Mouse (Mus musculus): ENCODE measurements around the gene Kcnt1.

Gene Kcnt1

GRCm38 (mm10) chr2:25862696-25863270 is 751 bp upstream of the Kcnt1 start:
- Histone ChIP-seq H3K27me3 (ENCODE audit: insufficient read depth, low read length) (peaks cover 56% of the 10 kb centered on the region), H3K9me3 (ENCODE audit: low read length) (no peaks in the 10 kb centered on the region), H3K4me3 (replicated peaks; ENCODE audit: low read length) (peak overlapping the region; percentile 83; the same call in 1 of the 2 replicates), H3K36me3 (ENCODE audit: insufficient read depth, low read length) (no peaks in the 10 kb centered on the region), H3K4me1 (replicated peaks; ENCODE audit: low read depth, low read length) (peaks cover 13% of the 10 kb centered on the region)
- TF ChIP-seq NANOG (IDR thresholded peaks at IDR 0.05; ENCODE audit: borderline replicate concordance, low read length) (no peak), POU5F1 (IDR thresholded peaks at IDR 0.05; ENCODE audit: borderline replicate concordance, low read length) (no peak), CTCF (conservative IDR thresholded peaks at IDR 0.05; ENCODE audit: low read length) (no peak)

GRCm38 (mm10) chr2:25864230-25864629 is 696 bp downstream of the Kcnt1 start:
- Histone ChIP-seq H3K36me3 (ENCODE audit: insufficient read depth, low read length) (no peaks in the 10 kb centered on the region), H3K27me3 (ENCODE audit: insufficient read depth, low read length) (peaks cover 65% of the 10 kb centered on the region), H3K4me3 (replicated peaks; ENCODE audit: low read length) (peak overlapping the region; percentile 83)

GRCm38 (mm10) chr2:25865412-25865811 is 1.9 kb downstream of the Kcnt1 start:
- TF ChIP-seq NANOG (IDR thresholded peaks at IDR 0.05; ENCODE audit: borderline replicate concordance, low read length) (no peak), CTCF (conservative IDR thresholded peaks at IDR 0.05; ENCODE audit: low read length) (no peak), POU5F1 (IDR thresholded peaks at IDR 0.05; ENCODE audit: borderline replicate concordance, low read length) (no peak)
- H3K4me3 ChIP-seq (replicated peaks; ENCODE audit: low read length) = no peak overlapping the region
- H3K4me1 ChIP-seq (replicated peaks; ENCODE audit: low read depth, low read length) = peaks cover 13% of the 10 kb centered on the region
- peaks cover 65% of the 10 kb centered on the region for H3K27me3 ChIP-seq (ENCODE audit: insufficient read depth, low read length)
- H3K9me3 ChIP-seq (ENCODE audit: low read length) = no peaks in the 10 kb centered on the region
- H3K36me3 ChIP-seq (ENCODE audit: insufficient read depth, low read length) = no peaks in the 10 kb centered on the region

More at GRCm38 (mm10) chr2:25864230-25864629, 696 bp downstream of the Kcnt1 start:
- peaks cover 13% of the 10 kb centered on the region for H3K4me1 ChIP-seq (replicated peaks; ENCODE audit: low read depth, low read length)
- no peak for TF ChIP-seq NANOG (IDR thresholded peaks at IDR 0.05; ENCODE audit: borderline replicate concordance, low read length)
- no peak for TF ChIP-seq CTCF (conservative IDR thresholded peaks at IDR 0.05; ENCODE audit: low read length)
- TF ChIP-seq POU5F1 (IDR thresholded peaks at IDR 0.05; ENCODE audit: borderline replicate concordance, low read length) = no peak
- H3K9me3 ChIP-seq (ENCODE audit: low read length) = no peaks in the 10 kb centered on the region

- no peak overlapping the region for H3K4me3 ChIP-seq (replicated peaks; ENCODE audit: low read length)
- no peaks in the 10 kb centered on the region for H3K9me3 ChIP-seq (ENCODE audit: low read length)
- H3K4me1 ChIP-seq (replicated peaks; ENCODE audit: low read depth, low read length) = peaks cover 13% of the 10 kb centered on the region
- TF ChIP-seq CTCF (conservative IDR thresholded peaks at IDR 0.05; ENCODE audit: low read length) (no peak), NANOG (IDR thresholded peaks at IDR 0.05; ENCODE audit: borderline replicate concordance, low read length) (no peak), POU5F1 (IDR thresholded peaks at IDR 0.05; ENCODE audit: borderline replicate concordance, low read length) (no peak)
- H3K27me3 ChIP-seq (ENCODE audit: insufficient read depth, low read length) = peaks cover 70% of the 10 kb centered on the region
- no peaks in the 10 kb centered on the region for H3K36me3 ChIP-seq (ENCODE audit: insufficient read depth, low read length)
Observed at GRCm38 (mm10) chr2:25866656-25867055, 3.1 kb downstream of the Kcnt1 start.

- no peak for TF ChIP-seq NANOG (IDR thresholded peaks at IDR 0.05; ENCODE audit: borderline replicate concordance, low read length)
- TF ChIP-seq POU5F1 (IDR thresholded peaks at IDR 0.05; ENCODE audit: borderline replicate concordance, low read length) = no peak
- TF ChIP-seq CTCF (conservative IDR thresholded peaks at IDR 0.05; ENCODE audit: low read length) = no peak
- Histone ChIP-seq H3K4me1 (replicated peaks; ENCODE audit: low read depth, low read length) (peaks cover 13% of the 10 kb centered on the region), H3K36me3 (ENCODE audit: insufficient read depth, low read length) (no peaks in the 10 kb centered on the region), H3K9me3 (ENCODE audit: low read length) (no peaks in the 10 kb centered on the region), H3K4me3 (replicated peaks; ENCODE audit: low read length) (peak overlapping the region; percentile 80), H3K27me3 (ENCODE audit: insufficient read depth, low read length) (peaks cover 66% of the 10 kb centered on the region)
Observed at GRCm38 (mm10) chr2:25877250-25877735, 13.8 kb downstream of the Kcnt1 start.

GRCm38 (mm10) chr2:25877736-25878268 is 14.3 kb downstream of the Kcnt1 start:
- Histone ChIP-seq H3K4me3 (replicated peaks; ENCODE audit: low read length) (peak overlapping the region; percentile 80), H3K36me3 (ENCODE audit: insufficient read depth, low read length) (no peaks in the 10 kb centered on the region), H3K9me3 (ENCODE audit: low read length) (no peaks in the 10 kb centered on the region), H3K27me3 (ENCODE audit: insufficient read depth, low read length) (peaks cover 66% of the 10 kb centered on the region), H3K4me1 (replicated peaks; ENCODE audit: low read depth, low read length) (peaks cover 17% of the 10 kb centered on the region)
- TF ChIP-seq CTCF (conservative IDR thresholded peaks at IDR 0.05; ENCODE audit: low read length) (no peak), POU5F1 (IDR thresholded peaks at IDR 0.05; ENCODE audit: borderline replicate concordance, low read length) (no peak), NANOG (IDR thresholded peaks at IDR 0.05; ENCODE audit: borderline replicate concordance, low read length) (no peak)

GRCm38 (mm10) chr2:25878516-25878915 is 15.0 kb downstream of the Kcnt1 start:
- Histone ChIP-seq H3K9me3 (ENCODE audit: low read length) (no peaks in the 10 kb centered on the region), H3K27me3 (ENCODE audit: insufficient read depth, low read length) (peaks cover 66% of the 10 kb centered on the region), H3K36me3 (ENCODE audit: insufficient read depth, low read length) (no peaks in the 10 kb centered on the region), H3K4me1 (replicated peaks; ENCODE audit: low read depth, low read length) (peaks cover 17% of the 10 kb centered on the region), H3K4me3 (replicated peaks; ENCODE audit: low read length) (no peak overlapping the region; the same call in 1 of the 2 replicates)
- TF ChIP-seq CTCF (conservative IDR thresholded peaks at IDR 0.05; ENCODE audit: low read length) (no peak), NANOG (IDR thresholded peaks at IDR 0.05; ENCODE audit: borderline replicate concordance, low read length) (no peak), POU5F1 (IDR thresholded peaks at IDR 0.05; ENCODE audit: borderline replicate concordance, low read length) (no peak)

GRCm38 (mm10) chr2:25879061-25879460 is 15.5 kb downstream of the Kcnt1 start:
- TF ChIP-seq CTCF (conservative IDR thresholded peaks at IDR 0.05; ENCODE audit: low read length) = no peak
- TF ChIP-seq POU5F1 (IDR thresholded peaks at IDR 0.05; ENCODE audit: borderline replicate concordance, low read length) = no peak
- no peak for TF ChIP-seq NANOG (IDR thresholded peaks at IDR 0.05; ENCODE audit: borderline replicate concordance, low read length)
- Histone ChIP-seq H3K4me3 (replicated peaks; ENCODE audit: low read length) (no peak overlapping the region), H3K4me1 (replicated peaks; ENCODE audit: low read depth, low read length) (peaks cover 17% of the 10 kb centered on the region), H3K36me3 (ENCODE audit: insufficient read depth, low read length) (no peaks in the 10 kb centered on the region), H3K9me3 (ENCODE audit: low read length) (no peaks in the 10 kb centered on the region), H3K27me3 (ENCODE audit: insufficient read depth, low read length) (peaks cover 64% of the 10 kb centered on the region)
